Mouse (Mus musculus): ENCODE measurements around the gene Abhd13. TPM values are rescaled to one million over a fixed set of nuclear protein-coding genes. Genes with fewer than 3 reads are reported as not detected.

Gene Abhd13
- polyA plus RNA-seq, 1 experiment from 2014 or later: 15.2 TPM

GRCm38 (mm10) chr8:9977016-9977415, 491 bp upstream of the Abhd13 start:
- DNase-seq (ENCODE audit: low spot score): peak; percentile 12
- Histone ChIP-seq H3K4me1 (peaks cover 41% of the 10 kb centered on the region), H3K36me3 (peaks cover 17% of the 10 kb centered on the region), H3K4me3 (peak overlapping the region; percentile 92), H3K9me3 (replicated peaks) (no peaks in the 10 kb centered on the region), H3K27ac (replicated peaks) (peak overlapping the region; percentile 93), H3K27me3 (ENCODE audit: low read depth, poor library complexity, severe bottlenecking) (no peaks in the 10 kb centered on the region)
- 44% methylated on average over 15 of the region's 15 CpGs for WGBS

- WGBS: 65% methylated on average over 18 of the region's 18 CpGs
- Histone ChIP-seq H3K9me3 (replicated peaks) (no peaks in the 10 kb centered on the region), H3K4me3 (peak overlapping the region; percentile 92), H3K4me1 (peaks cover 41% of the 10 kb centered on the region), H3K36me3 (peaks cover 10% of the 10 kb centered on the region), H3K27ac (replicated peaks) (peak overlapping the region; percentile 93), H3K27me3 (ENCODE audit: low read depth, poor library complexity, severe bottlenecking) (no peaks in the 10 kb centered on the region)
- DNase-seq (ENCODE audit: low spot score): no peak
Measured at GRCm38 (mm10) chr8:9978475-9979230, 1.1 kb downstream of the Abhd13 start.

GRCm38 (mm10) chr8:9979746-9980145, 2.2 kb downstream of the Abhd13 start:
- Histone ChIP-seq H3K27me3 (ENCODE audit: low read depth, poor library complexity, severe bottlenecking) (no peaks in the 10 kb centered on the region), H3K36me3 (peaks cover 16% of the 10 kb centered on the region), H3K4me3 (no peak overlapping the region), H3K9me3 (replicated peaks) (no peaks in the 10 kb centered on the region), H3K4me1 (peaks cover 40% of the 10 kb centered on the region), H3K27ac (replicated peaks) (no peak overlapping the region)
- WGBS: 88% methylated on average over 1 of the region's 1 CpGs
- no peak for DNase-seq (ENCODE audit: low spot score)

GRCm38 (mm10) chr8:9980188-9980587, 2.7 kb downstream of the Abhd13 start:
- no peaks in the 10 kb centered on the region for H3K9me3 ChIP-seq (replicated peaks)
- DNase-seq (ENCODE audit: low spot score): no peak
- no peaks in the 10 kb centered on the region for H3K27me3 ChIP-seq (ENCODE audit: low read depth, poor library complexity, severe bottlenecking)
- no peak overlapping the region for H3K4me3 ChIP-seq
- H3K4me1 ChIP-seq: peaks cover 36% of the 10 kb centered on the region
- H3K36me3 ChIP-seq: peaks cover 16% of the 10 kb centered on the region
- no peak overlapping the region for H3K27ac ChIP-seq (replicated peaks)

- Histone ChIP-seq H3K27me3 (ENCODE audit: low read depth, poor library complexity, severe bottlenecking) (peaks cover 36% of the 10 kb centered on the region), H3K4me3 (no peak overlapping the region), H3K4me1 (peaks cover 16% of the 10 kb centered on the region), H3K36me3 (no peaks in the 10 kb centered on the region), H3K9me3 (replicated peaks) (no peaks in the 10 kb centered on the region), H3K27ac (replicated peaks) (no peak overlapping the region)
- no peak for DNase-seq (ENCODE audit: low spot score)
- WGBS: 81% methylated on average over 7 of the region's 7 CpGs
Measured at GRCm38 (mm10) chr8:10004115-10004514, 26.6 kb downstream of the Abhd13 start.

- H3K36me3 ChIP-seq: no peaks in the 10 kb centered on the region
- WGBS: 80% methylated on average over 16 of the region's 16 CpGs
- H3K27me3 ChIP-seq (ENCODE audit: low read depth, poor library complexity, severe bottlenecking): peaks cover 36% of the 10 kb centered on the region
- no peaks in the 10 kb centered on the region for H3K9me3 ChIP-seq (replicated peaks)
- H3K4me3 ChIP-seq: peak within 1 kb of the TSS; percentile 60
- DNase-seq (ENCODE audit: low spot score): no peak
- H3K4me1 ChIP-seq: peaks cover 17% of the 10 kb centered on the region
- H3K27ac ChIP-seq (replicated peaks): peak within 1 kb of the TSS; percentile 65
Measured at GRCm38 (mm10) chr8:10006156-10006985, 28.9 kb downstream of the Abhd13 start, which contains the start of gene Tnfsf13b. Gene Tnfsf13b (plus strand): TSS chr8:10006467.

GRCm38 (mm10) chr8:10006986-10007659, 29.6 kb downstream of the Abhd13 start:
- peak overlapping the region; percentile 60 for H3K4me3 ChIP-seq
- no peaks in the 10 kb centered on the region for H3K9me3 ChIP-seq (replicated peaks)
- 6% methylated on average over 29 of the region's 29 CpGs for whole genome bisulfite sequencing
- peaks cover 17% of the 10 kb centered on the region for H3K4me1 ChIP-seq
- DNase-seq (ENCODE audit: low spot score): peak; percentile 51
- peak overlapping the region; percentile 65 for H3K27ac ChIP-seq (replicated peaks)
- H3K27me3 ChIP-seq (ENCODE audit: low read depth, poor library complexity, severe bottlenecking): peaks cover 36% of the 10 kb centered on the region
- H3K36me3 ChIP-seq: no peaks in the 10 kb centered on the region

GRCm38 (mm10) chr8:10007660-10008028, 30.1 kb downstream of the Abhd13 start:
- 42% methylated on average over 6 of the region's 6 CpGs for WGBS
- Histone ChIP-seq H3K36me3 (no peaks in the 10 kb centered on the region), H3K27ac (replicated peaks) (no peak overlapping the region), H3K4me3 (peak overlapping the region; percentile 60), H3K4me1 (peaks cover 17% of the 10 kb centered on the region), H3K9me3 (replicated peaks) (no peaks in the 10 kb centered on the region), H3K27me3 (ENCODE audit: low read depth, poor library complexity, severe bottlenecking) (peaks cover 36% of the 10 kb centered on the region)
- no peak for DNase-seq (ENCODE audit: low spot score)

- no peaks in the 10 kb centered on the region for H3K27me3 ChIP-seq (ENCODE audit: low read depth, poor library complexity, severe bottlenecking)
- H3K4me3 ChIP-seq: no peak overlapping the region
- no peak for DNase-seq (ENCODE audit: low spot score)
- no peaks in the 10 kb centered on the region for H3K9me3 ChIP-seq (replicated peaks)
- H3K4me1 ChIP-seq: no peaks in the 10 kb centered on the region
- H3K27ac ChIP-seq (replicated peaks): no peak overlapping the region
- 77% methylated on average over 1 of the region's 1 CpGs for WGBS
- H3K36me3 ChIP-seq: no peaks in the 10 kb centered on the region
Measured at GRCm38 (mm10) chr8:10016252-10016651, 38.7 kb downstream of the Abhd13 start.

- no peak for DNase-seq (ENCODE audit: low spot score)
- Histone ChIP-seq H3K9me3 (replicated peaks) (no peaks in the 10 kb centered on the region), H3K4me1 (no peaks in the 10 kb centered on the region), H3K4me3 (no peak overlapping the region), H3K36me3 (no peaks in the 10 kb centered on the region), H3K27ac (replicated peaks) (no peak overlapping the region), H3K27me3 (ENCODE audit: low read depth, poor library complexity, severe bottlenecking) (no peaks in the 10 kb centered on the region)
- WGBS: 94% methylated on average over 3 of the region's 3 CpGs
Measured at GRCm38 (mm10) chr8:10017231-10017630, 39.7 kb downstream of the Abhd13 start.

- Histone ChIP-seq H3K9me3 (replicated peaks) (no peaks in the 10 kb centered on the region), H3K36me3 (no peaks in the 10 kb centered on the region), H3K27me3 (ENCODE audit: low read depth, poor library complexity, severe bottlenecking) (no peaks in the 10 kb centered on the region), H3K4me3 (no peak overlapping the region), H3K27ac (replicated peaks) (no peak overlapping the region), H3K4me1 (peaks cover 10% of the 10 kb centered on the region)
- 75% methylated on average over 8 of the region's 8 CpGs for WGBS
- no peak for DNase-seq (ENCODE audit: low spot score)
Measured at GRCm38 (mm10) chr8:10030320-10031060, 53.0 kb downstream of the Abhd13 start.

GRCm38 (mm10) chr8:10031177-10031576, 53.7 kb downstream of the Abhd13 start:
- H3K4me3 ChIP-seq: no peak overlapping the region
- no peaks in the 10 kb centered on the region for H3K27me3 ChIP-seq (ENCODE audit: low read depth, poor library complexity, severe bottlenecking)
- no peaks in the 10 kb centered on the region for H3K9me3 ChIP-seq (replicated peaks)
- peaks cover 10% of the 10 kb centered on the region for H3K4me1 ChIP-seq
- DNase-seq (ENCODE audit: low spot score): no peak
- no peaks in the 10 kb centered on the region for H3K36me3 ChIP-seq
- H3K27ac ChIP-seq (replicated peaks): no peak overlapping the region
- 89% methylated on average over 9 of the region's 9 CpGs for WGBS
